Mouse (Mus musculus) effector memory CD4-positive, alpha-beta T cell, adult 7 months (primary cell): ENCODE results near the gene Saal1. TPM values are rescaled to one million over a fixed set of nuclear protein-coding genes. Genes with fewer than 3 reads are reported as not detected.

Experiments
- polyA plus RNA-seq: library from polyadenylated mRNA; unstranded; fragments of 100-300 nt; shearing (Covaris generic); gene quantifications from one replicate; pipeline ENCODE4 v1.2.1, GENCODE M21; 2017

Saal1 gene
- 13.6 TPM for polyA plus RNA-seq

GRCm38 (mm10) chr7:46710390-46710844 is at the start of gene Saal1:
Gene Saal1 (minus strand): TSS chr7:46710680.

GRCm38 (mm10) chr7:46751490-46751889 is 41.0 kb upstream of the Saal1 start, which contains the start of gene Saa2:
Gene Saa2 (plus strand): TSS chr7:46751790.

GRCm38 (mm10) chr7:46742880-46743279 is 32.4 kb upstream of the Saal1 start, which contains the start of gene Saa1:
Gene Saa1 (minus strand): TSS chr7:46742980.

GRCm38 (mm10) chr7:46732458-46732857 is 22.0 kb upstream of the Saal1 start, which contains the start of gene Saa4:
Gene Saa4 (minus strand): TSS chr7:46732603.

GRCm38 (mm10) chr7:46715600-46715999 is 5.1 kb upstream of the Saal1 start, which contains the start of gene Saa3:
Gene Saa3 (minus strand): TSS chr7:46715700.

GRCm38 (mm10) chr7:46672160-46672672 is 38.3 kb downstream of the Saal1 start, which contains the start of gene Tph1:
Gene Tph1 (minus strand): TSS chr7:46672537.

GRCm38 (mm10) chr7:46639692-46640031 is 70.8 kb downstream of the Saal1 start, which contains the start of gene Sergef:
Gene Sergef (minus strand): TSS chr7:46639807.

Other genes with a start within 250 kb of the Saal1 start
- gene Sergef, start 70.9 kb downstream of the Saal1 start, polyA plus RNA-seq: 19.9 TPM
- gene Tph1, start 38.1 kb downstream of the Saal1 start, polyA plus RNA-seq: not detected
- not detected for gene Saa3, start 5.0 kb upstream of the Saal1 start, polyA plus RNA-seq
- not detected for gene Saa4, start 21.9 kb upstream of the Saal1 start, polyA plus RNA-seq
- gene Saa1, start 32.3 kb upstream of the Saal1 start, polyA plus RNA-seq: 0.51 TPM
- gene Saa2, start 41.1 kb upstream of the Saal1 start, polyA plus RNA-seq: not detected
- 36.6 TPM for gene Hps5, start 85.4 kb upstream of the Saal1 start, polyA plus RNA-seq
- 45.1 TPM for gene Gtf2h1, start 85.4 kb upstream of the Saal1 start, polyA plus RNA-seq
- gene Ldha, start 130.8 kb upstream of the Saal1 start, polyA plus RNA-seq: 980 TPM
- not detected for gene Ldhc, start 150.5 kb upstream of the Saal1 start, polyA plus RNA-seq
- 113 TPM for gene Tsg101, start 209.3 kb upstream of the Saal1 start, polyA plus RNA-seq
- 5.5 TPM for gene Uevld, start 247.8 kb upstream of the Saal1 start, polyA plus RNA-seq